Mouse (Mus musculus) Muller cell, postnatal 12 days (primary cell): ENCODE data around the gene Meox1.

Source experiments
- DNase-seq: peaks from one replicate; pipeline ENCODE4 v3.0.0-alpha.2; 2015; ENCODE audit errors: inconsistent ontology term

The Meox1 gene

DNA sequence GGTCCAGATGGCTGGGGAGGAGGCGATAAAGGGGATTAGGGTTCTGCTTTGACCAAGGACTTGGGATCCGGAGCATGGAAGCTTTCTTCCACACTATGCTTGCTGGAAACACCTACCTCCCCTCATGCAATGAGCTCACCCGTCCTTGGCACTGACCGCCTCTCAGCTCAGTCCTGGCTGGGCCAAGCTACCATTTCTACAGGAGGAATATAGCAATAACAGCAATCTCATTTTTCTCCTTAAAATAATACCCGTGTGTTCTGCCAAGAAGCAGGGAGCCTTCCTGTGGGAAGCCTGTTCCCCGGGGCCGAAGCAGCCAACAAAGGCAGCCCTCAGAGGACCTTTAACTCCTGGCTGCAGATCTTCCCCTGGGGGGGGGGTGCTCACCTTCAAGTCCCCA is 43.1 kb downstream of the Meox1 start:
- no peak for DNase-seq

DNA sequence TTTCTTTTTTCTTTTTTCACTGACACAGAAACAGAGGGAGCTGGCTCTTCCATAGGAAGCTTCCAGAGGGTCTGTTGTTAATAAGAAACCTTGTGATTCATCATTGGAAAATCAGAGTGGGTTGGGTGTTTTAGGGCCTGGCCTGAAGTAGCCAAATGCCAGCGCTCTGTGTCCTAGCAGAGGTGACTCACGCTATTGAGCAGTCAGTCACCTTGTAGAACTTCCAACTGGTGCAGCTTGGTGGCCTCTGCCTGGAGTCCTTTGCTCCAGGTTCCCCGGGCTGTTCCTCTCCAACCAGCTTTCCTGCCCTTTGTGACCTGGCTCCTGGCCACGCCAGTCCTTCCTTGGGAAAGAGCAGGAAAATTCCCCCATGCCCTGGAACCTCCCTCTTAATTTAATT is 44.9 kb downstream of the Meox1 start:
- DNase-seq = peak; percentile 66

DNA sequence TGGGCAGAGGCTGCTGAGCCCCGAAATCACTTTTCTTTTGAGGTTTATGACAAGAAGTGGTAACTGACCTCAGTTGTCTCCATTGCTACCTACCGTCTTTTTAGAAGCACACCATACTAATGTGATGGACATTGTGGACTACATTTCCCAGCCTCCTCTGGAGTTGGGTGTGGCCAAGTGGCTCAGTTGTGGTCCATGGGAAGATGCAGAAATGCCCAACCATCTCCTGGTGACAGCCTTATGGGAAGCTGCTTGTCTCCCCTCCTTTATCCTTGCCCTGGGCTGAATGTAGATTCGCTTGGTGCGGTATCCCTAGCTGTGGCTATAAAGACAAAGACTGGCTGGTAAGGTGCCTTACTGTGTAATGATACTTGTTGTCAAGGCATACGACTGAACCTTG is 46.7 kb downstream of the Meox1 start:
- DNase-seq = no peak

DNA sequence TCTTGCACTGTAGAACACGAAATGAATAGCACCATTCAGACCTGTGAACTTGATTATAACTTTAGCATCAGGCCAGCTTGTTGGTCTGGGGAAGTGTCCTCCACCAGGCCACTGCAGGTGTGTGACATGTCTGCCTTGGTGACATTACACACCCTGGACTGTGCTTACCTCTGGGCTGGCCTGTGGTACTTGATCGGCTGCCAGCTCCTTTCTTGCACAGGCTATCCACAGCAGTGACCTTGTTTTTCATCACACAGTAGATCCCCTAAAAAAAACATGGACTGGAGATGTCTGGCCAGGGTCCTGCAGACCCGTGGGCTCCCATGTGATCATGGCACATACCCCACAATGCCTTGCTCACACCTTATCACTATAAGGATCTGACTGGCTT is 51.4 kb downstream of the Meox1 start:
- DNase-seq = no peak

DNA sequence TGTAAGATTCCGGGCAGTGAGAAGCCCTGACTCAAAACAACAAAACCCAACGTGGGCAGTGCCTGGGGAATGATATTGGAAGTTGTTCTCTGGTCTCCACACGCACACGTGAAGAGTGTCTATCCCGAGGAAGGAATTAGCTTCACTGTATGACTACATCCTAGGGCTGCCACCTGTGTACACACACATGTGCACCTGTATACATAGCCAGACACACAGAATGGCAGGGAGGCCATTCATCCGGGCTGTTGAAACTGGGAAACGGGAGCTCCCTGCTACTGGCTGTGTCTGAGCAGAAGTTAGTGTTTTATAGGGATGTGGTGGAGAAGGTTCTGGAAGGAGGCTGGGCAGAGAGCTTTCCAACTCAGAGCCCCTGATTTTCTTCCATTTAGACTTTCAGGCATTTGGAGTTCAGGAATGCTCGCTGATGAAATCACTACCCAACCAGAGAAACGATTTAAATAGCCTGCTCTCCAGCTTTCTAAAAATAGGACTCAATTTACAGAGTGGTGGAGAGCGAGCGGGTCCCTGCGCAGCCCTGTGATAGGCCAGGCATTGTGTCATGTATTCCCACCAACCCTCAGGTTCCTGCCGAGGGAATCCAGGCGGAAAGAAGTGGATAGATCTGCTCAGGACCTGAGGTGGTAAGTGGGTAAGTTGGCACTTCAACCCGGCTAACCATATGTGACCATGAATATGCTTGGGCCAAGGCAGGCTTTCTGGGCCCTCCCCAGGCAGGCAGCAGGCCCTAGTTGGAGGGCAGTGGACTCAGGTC is 52.0 kb downstream of the Meox1 start:
- peak; percentile 60 for DNase-seq

DNA sequence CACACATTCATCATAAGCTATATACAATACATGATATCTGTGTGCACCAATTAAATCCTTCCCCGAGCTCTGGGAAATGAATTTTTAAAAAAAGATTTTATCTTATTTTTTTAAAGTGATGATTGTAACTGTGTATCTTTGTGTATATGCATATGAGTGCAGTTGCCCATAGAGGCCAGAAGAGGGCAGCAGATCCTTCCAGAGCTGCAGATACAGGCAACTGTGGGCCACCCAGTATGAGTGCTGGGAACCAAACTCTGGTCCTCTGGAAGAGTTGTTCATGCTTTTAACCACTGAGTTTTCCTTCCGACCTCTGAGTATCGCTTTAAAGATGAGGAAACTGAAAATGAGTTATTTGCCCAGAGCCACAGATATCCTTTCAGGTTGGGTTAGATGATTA is 53.8 kb downstream of the Meox1 start:
- no peak for DNase-seq

DNA sequence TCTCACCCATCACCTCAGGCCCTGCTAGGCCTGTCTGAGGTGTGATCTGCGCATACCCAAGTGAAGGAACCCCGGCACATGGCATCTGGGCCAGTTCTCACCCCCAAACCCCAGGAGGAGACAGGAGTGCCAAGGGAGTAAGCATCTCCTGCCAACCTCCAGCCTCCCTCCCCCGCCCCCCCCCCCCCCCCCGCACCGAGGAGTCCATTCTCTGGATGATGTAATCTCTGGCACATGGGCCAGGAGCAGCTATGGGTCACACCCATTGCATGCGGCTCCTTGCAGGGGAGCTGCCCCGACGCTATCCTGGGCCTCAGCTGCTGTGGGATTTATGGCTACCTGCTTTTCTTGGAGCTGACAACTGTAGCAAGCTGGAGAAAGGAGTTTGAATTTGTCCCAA is 54.7 kb downstream of the Meox1 start:
- peak; percentile 36 for DNase-seq

DNA sequence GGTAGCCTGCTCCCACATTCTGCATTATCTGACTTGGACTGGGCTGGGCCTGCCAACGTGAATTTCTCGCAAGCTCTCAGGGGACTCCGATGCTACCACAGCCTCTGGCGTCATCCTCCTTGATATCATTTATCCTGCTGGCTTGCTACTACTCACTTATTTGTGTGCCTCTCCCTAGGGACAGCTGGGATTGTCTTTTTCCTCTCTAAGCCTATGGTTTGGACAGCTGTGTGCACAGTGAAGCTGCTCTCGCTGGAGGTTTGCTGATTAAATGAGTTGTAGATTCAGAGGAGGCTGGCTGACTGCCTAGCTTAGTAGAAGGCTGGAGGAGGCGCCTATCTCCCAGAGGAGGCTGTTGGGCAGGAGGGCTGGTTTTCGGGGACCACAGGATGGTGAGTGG is 62.2 kb downstream of the Meox1 start:
- DNase-seq = no peak

DNA sequence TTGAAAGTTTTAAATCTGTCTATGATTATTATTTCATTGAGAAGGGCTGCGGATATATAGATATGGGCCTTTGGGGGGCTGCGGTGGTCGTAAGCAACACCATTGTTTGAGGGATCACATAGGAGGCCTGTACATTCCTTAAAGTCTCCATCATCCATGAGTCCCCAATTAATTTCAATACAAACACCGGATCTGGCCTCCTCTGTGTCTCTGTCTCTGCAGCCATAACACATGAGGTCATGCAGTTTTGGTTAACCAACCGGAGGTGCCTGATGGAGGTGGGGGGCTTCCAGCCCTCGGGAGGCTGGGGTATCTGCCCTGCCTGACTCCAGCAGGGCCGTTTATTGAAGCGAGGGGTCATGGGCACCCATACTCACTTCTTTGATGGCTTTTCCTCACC is 63.6 kb downstream of the Meox1 start:
- DNase-seq = peak; percentile 53

DNA sequence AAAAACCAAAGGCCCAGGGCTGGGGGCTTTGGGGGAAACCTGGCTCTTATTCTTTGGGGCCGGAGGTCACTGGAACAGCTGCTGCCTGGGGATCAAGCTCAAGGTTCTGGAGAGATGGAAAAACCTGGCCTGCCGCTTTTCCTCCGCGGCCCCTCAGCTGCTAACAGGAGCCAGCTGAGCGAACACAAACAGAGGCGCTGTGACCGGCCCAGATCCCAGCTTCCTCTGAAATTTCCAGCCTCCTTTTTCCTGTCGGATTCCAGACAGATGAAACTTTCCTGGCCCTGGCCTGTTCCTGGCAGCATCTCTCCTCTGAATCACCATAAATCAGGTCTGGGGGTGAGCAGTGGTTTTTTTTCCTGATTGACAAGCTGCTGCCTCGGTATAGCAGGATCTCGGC is 64.1 kb downstream of the Meox1 start:
- peak; percentile 83 for DNase-seq

DNA sequence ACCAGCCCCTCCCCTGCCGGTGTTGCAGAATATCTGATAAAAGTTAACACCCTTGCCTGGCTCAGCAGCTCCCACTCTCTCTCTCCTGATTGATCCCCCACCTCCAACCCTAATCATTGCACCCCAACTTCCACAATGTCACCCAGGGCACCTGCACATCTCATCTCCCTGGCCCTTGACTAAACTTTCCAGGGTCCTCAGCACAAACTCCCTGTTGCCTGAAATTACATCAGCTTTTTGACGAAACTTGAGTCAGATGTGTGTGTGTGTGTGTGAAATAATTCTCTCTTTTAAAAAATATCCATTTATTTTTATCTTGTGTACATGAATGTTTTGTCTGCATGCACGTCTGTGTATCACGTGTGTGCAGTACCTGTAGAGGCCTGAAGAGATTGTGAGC is 65.5 kb downstream of the Meox1 start:
- DNase-seq = no peak
